Mouse (Mus musculus): ENCODE data around the gene Ufc1. TPM values are rescaled to one million over a fixed set of nuclear protein-coding genes. Genes with fewer than 3 reads are reported as not detected.
"Not testable (repeated sequence)": the region's sequence is repeated elsewhere in the genome, so short reads cannot be mapped to it uniquely, and the experiment has no call there.

The Ufc1 gene
- polyA plus RNA-seq, 1 experiment from 2014 or later = 92.0 TPM

- Histone ChIP-seq H3K9me3 (no peaks in the 10 kb centered on the region), H3K4me3 (peak overlapping the region; percentile 89), H3K27ac (peak overlapping the region; percentile 98), H3K27me3 (ENCODE audit: insufficient read depth, poor library complexity, severe bottlenecking) (0 out of 2 replicates have a peak, but pooled peaks cover 7% of the 10 kb centered on the region), H3K36me3 (peaks cover 31% of the 10 kb centered on the region), H3K4me1 (peaks cover 63% of the 10 kb centered on the region)
- no peak for DNase-seq (ENCODE audit: low spot score)
- WGBS = 8% methylated on average over 13 of the region's 13 CpGs
These were observed 47.4 kb downstream of the Ufc1 start for GRCm38 (mm10) chr1:171247453-171247841.

DNA sequence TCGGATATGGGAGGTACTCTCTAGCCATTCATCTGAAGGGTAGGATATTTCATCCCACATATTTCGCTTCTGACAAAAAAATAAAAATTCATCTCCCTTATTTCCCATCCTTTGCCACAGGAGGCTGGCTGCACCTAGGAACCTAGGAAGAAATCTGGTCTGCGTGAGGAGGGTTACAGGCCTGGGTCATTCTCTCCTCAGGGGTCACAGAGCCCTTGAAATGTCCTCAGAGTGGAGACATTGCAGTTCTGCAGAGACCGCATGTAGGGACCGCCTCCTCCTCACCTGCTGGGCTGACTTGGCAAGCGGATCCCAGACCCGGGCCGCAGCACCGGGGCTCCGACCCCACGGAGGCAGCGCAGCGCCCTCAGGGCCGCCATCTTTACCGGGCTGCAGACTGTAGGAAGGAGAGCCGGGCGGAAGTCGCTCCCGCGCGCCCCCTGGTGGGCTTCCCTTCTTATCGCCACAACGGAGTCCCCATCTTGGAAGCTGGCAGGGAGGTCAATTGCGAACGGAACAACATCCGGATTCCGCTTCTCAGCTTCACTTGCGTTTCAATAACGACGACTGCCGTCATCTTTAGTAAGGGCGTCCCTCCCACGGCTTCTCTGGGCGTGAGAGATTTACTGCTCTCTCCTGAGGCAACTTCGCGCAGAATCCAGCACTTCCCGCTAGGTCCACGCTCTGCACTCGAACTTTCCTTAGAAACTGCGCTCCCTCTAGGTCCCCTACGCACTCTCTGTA lies 47.9 kb downstream of the Ufc1 start:
- peaks cover 57% of the 10 kb centered on the region for H3K4me1 ChIP-seq
- H3K9me3 ChIP-seq = no peaks in the 10 kb centered on the region
- WGBS = under 1% methylated on average over 41 of the region's 41 CpGs

DNA sequence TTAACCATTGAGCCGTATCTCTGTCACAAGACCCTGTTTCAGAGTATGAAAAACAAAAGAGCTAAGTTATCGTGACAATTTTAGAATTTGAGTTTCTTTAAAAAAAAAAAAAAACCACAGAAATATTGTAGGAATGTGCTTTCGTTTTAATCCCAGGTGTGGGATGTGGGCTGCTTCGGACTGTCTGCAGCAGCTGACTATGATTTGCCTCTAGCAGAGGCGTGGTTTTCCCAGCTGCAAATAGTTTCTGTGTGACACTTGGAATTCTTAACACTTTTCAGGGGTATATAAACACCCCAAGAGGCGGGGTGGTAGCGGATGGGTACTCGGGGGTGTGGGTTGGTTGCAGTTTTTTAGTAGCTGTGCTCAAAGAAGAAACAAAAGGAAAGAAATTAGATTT lies 49.5 kb downstream of the Ufc1 start:
- Histone ChIP-seq H3K4me3 (no peak overlapping the region), H3K4me1 (peaks cover 42% of the 10 kb centered on the region), H3K9me3 (no peaks in the 10 kb centered on the region), H3K27ac (no peak overlapping the region), H3K36me3 (peaks cover 51% of the 10 kb centered on the region), H3K27me3 (ENCODE audit: insufficient read depth, poor library complexity, severe bottlenecking) (no peaks in the 10 kb centered on the region)
- WGBS = 86% methylated on average over 8 of the region's 8 CpGs
- no peak for DNase-seq (ENCODE audit: low spot score)

More for the DNA sequence above, 47.9 kb downstream of the Ufc1 start:
- H3K27ac ChIP-seq = peak overlapping the region; percentile 98
- H3K27me3 ChIP-seq (ENCODE audit: insufficient read depth, poor library complexity, severe bottlenecking) = 0 out of 2 replicates have a peak, but pooled peaks cover 7% of the 10 kb centered on the region
- peak; percentile 99 for DNase-seq (ENCODE audit: low spot score)
- H3K36me3 ChIP-seq = peaks cover 36% of the 10 kb centered on the region
- peak overlapping the region; percentile 89 for H3K4me3 ChIP-seq

- not testable (repeated sequence) for H3K9me3 ChIP-seq; DNase-seq (ENCODE audit: low spot score); H3K4me3 ChIP-seq; H3K27me3 ChIP-seq (ENCODE audit: insufficient read depth, poor library complexity, severe bottlenecking); H3K27ac ChIP-seq
- Histone ChIP-seq H3K4me1 (peaks cover 15% of the 10 kb centered on the region), H3K36me3 (peaks cover 85% of the 10 kb centered on the region)
- WGBS = 85% methylated on average over 12 of the region's 12 CpGs
These were observed 52.9 kb downstream of the Ufc1 start for GRCm38 (mm10) chr1:171241952-171242351.

DNA sequence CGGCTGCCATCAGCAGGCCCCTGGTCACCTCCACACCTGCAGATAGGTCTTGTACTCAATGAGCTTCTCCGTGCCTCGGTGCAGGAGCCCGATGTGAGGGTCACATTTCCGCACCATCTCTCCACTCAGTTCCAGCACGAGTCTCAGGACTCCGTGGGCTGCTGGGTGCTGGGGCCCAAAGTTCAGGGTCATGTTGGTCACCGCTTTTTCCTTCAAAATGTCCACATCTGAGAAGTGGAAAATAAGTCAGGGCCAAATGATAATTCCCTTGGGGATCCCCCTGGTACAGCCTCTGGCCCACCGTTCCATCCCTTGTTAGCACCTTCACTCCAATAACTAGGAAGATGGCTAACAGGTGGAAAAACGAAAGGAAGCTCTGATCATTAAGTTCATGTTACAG lies 53.9 kb downstream of the Ufc1 start:
- no peak for DNase-seq (ENCODE audit: low spot score)
- Histone ChIP-seq H3K4me1 (peaks cover 14% of the 10 kb centered on the region), H3K36me3 (peaks cover 95% of the 10 kb centered on the region), H3K9me3 (no peaks in the 10 kb centered on the region), H3K4me3 (no peak overlapping the region), H3K27me3 (ENCODE audit: insufficient read depth, poor library complexity, severe bottlenecking) (no peaks in the 10 kb centered on the region), H3K27ac (no peak overlapping the region)
- 89% methylated on average over 10 of the region's 10 CpGs for WGBS

DNA sequence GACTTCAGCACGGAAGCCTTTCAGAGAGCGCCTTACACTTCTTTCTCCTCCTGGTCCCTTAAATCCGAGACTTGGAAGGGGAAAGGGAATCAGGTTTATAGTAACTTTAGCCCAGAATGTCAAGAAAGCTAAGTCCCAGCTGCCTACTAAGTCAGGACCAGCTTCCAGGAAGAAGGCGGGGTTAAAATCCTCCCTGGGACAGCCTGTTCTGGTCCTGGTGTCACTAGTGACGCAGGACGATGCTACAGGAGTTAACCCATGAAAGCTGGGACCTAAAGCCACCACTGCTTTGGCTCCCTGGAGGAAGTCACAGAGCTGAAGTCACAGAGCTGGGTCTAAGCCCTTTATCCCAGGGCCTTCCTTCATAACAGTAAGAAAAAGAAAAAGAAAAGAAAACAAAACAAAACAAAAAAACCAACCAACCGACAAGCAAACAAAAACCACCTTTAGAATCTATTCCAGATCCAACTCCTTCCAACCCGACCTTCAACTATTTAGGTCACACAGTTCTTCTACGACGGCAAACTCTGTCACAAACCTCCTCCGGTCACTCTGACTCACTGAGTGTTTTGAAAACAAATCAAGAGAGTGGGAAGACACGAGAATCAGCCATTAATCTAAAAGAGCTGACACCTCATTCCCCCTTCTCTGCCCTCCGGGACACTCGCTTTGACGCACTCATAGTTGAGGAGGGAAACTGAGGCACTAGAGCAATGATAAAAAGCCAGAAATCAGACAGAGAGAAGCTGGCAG lies 54.7 kb downstream of the Ufc1 start:
- Histone ChIP-seq H3K27me3 (ENCODE audit: insufficient read depth, poor library complexity, severe bottlenecking) (no peaks in the 10 kb centered on the region), H3K36me3 (peaks cover 96% of the 10 kb centered on the region), H3K27ac (no peak overlapping the region), H3K4me3 (no peak overlapping the region), H3K4me1 (0 out of 2 replicates have a peak, but pooled peaks cover 9% of the 10 kb centered on the region), H3K9me3 (no peaks in the 10 kb centered on the region)
- DNase-seq (ENCODE audit: low spot score) = no peak
- WGBS = 79% methylated on average over 15 of the region's 15 CpGs

Other genes starting within 250 kb of the Ufc1 start
- 1.3 and 4.1 TPM in 2 replicates for gene Fcgr3, start 230.1 kb downstream of the Ufc1 start, polyA plus RNA-seq (2016; fragmentation: Nextera tagmentation; extraction: Ambion mirVana)
- 1.6 and 3.7 TPM in 2 replicates for gene Cfap126, start 181.1 kb downstream of the Ufc1 start, polyA plus RNA-seq (2016; fragmentation: Nextera tagmentation; extraction: Ambion mirVana)
- gene Sdhc, start 144.4 kb downstream of the Ufc1 start, polyA plus RNA-seq (2016; fragmentation: Nextera tagmentation; extraction: Ambion mirVana) = 361 and 463 TPM in 2 replicates
- gene Mpz, start 144.3 kb downstream of the Ufc1 start, polyA plus RNA-seq (2016; fragmentation: Nextera tagmentation; extraction: Ambion mirVana) = 0.06 and 0.14 TPM in 2 replicates
- 18.0 and 24.4 TPM in 2 replicates for gene Pcp4l1, start 98.8 kb downstream of the Ufc1 start, polyA plus RNA-seq (2016; fragmentation: Nextera tagmentation; extraction: Ambion mirVana)
- gene Nr1i3, start 81.1 kb downstream of the Ufc1 start, polyA plus RNA-seq (2016; fragmentation: Nextera tagmentation; extraction: Ambion mirVana) = 0.14 and 0.28 TPM in 2 replicates
- gene Tomm40l, start 72.5 kb downstream of the Ufc1 start, polyA plus RNA-seq (2016; fragmentation: Nextera tagmentation; extraction: Ambion mirVana) = 41.8 and 53.7 TPM in 2 replicates
- 16.2 and 315 TPM in 2 replicates for gene Apoa2, start 70.0 kb downstream of the Ufc1 start, polyA plus RNA-seq (2016; fragmentation: Nextera tagmentation; extraction: Ambion mirVana)
- gene Fcer1g, start 60.7 kb downstream of the Ufc1 start, polyA plus RNA-seq (2016; fragmentation: Nextera tagmentation; extraction: Ambion mirVana) = 4.9 and 12.1 TPM in 2 replicates
- gene Adamts4, start 44.6 kb downstream of the Ufc1 start, polyA plus RNA-seq (2016; fragmentation: Nextera tagmentation; extraction: Ambion mirVana) = 2.6 and 2.8 TPM in 2 replicates
- gene Ndufs2, start 43.6 kb downstream of the Ufc1 start, polyA plus RNA-seq (2016; fragmentation: Nextera tagmentation; extraction: Ambion mirVana) = 390 and 470 TPM in 2 replicates
- 53.3 and 62.4 TPM in 2 replicates for gene B4galt3, start 24.7 kb downstream of the Ufc1 start, polyA plus RNA-seq (2016; fragmentation: Nextera tagmentation; extraction: Ambion mirVana)
- 57.1 and 59.8 TPM in 2 replicates for gene Ppox, start 13.8 kb downstream of the Ufc1 start, polyA plus RNA-seq (2016; fragmentation: Nextera tagmentation; extraction: Ambion mirVana)
- 58.5 and 74.8 TPM in 2 replicates for gene Usp21, start 7.0 kb downstream of the Ufc1 start, polyA plus RNA-seq (2016; fragmentation: Nextera tagmentation; extraction: Ambion mirVana)
- 40.8 and 43.8 TPM in 2 replicates for gene Dedd, start 34.1 kb upstream of the Ufc1 start, polyA plus RNA-seq (2016; fragmentation: Nextera tagmentation; extraction: Ambion mirVana)
- 37.5 and 39.3 TPM in 2 replicates for gene Nit1, start 50.6 kb upstream of the Ufc1 start, polyA plus RNA-seq (2016; fragmentation: Nextera tagmentation; extraction: Ambion mirVana)
- gene Pfdn2, start 50.6 kb upstream of the Ufc1 start, polyA plus RNA-seq (2016; fragmentation: Nextera tagmentation; extraction: Ambion mirVana) = 109 and 150 TPM in 2 replicates
- 0.87 and 1.3 TPM in 2 replicates for gene Klhdc9, start 65.8 kb upstream of the Ufc1 start, polyA plus RNA-seq (2016; fragmentation: Nextera tagmentation; extraction: Ambion mirVana)
- 0.38 and 1.3 TPM in 2 replicates for gene Nectin4, start 75.1 kb upstream of the Ufc1 start, polyA plus RNA-seq (2016; fragmentation: Nextera tagmentation; extraction: Ambion mirVana)
- gene Arhgap30, start 93.9 kb upstream of the Ufc1 start, polyA plus RNA-seq (2016; fragmentation: Nextera tagmentation; extraction: Ambion mirVana) = 0.41 and 0.95 TPM in 2 replicates
- 65.2 and 70.9 TPM in 2 replicates for gene Usf1, start 116.3 kb upstream of the Ufc1 start, polyA plus RNA-seq (2016; fragmentation: Nextera tagmentation; extraction: Ambion mirVana)
- gene Tstd1, start 123.8 kb upstream of the Ufc1 start, polyA plus RNA-seq (2016; fragmentation: Nextera tagmentation; extraction: Ambion mirVana) = 2.6 and 4.0 TPM in 2 replicates
- gene F11r, start 142.5 kb upstream of the Ufc1 start, polyA plus RNA-seq (2016; fragmentation: Nextera tagmentation; extraction: Ambion mirVana) = 76.9 and 78.6 TPM in 2 replicates
- gene Alyref2, start 208.5 kb upstream of the Ufc1 start, polyA plus RNA-seq (2016; fragmentation: Nextera tagmentation; extraction: Ambion mirVana) = 10.7 and 10.8 TPM in 2 replicates
- not detected in 2 replicates for gene Itln1, start 240.3 kb upstream of the Ufc1 start, polyA plus RNA-seq (2016; fragmentation: Nextera tagmentation; extraction: Ambion mirVana)

Data from heart, embryonic 10.5 days (tissue).